Mouse (Mus musculus): ENCODE results near the gene Aebp2. TPM values are rescaled to one million over a fixed set of nuclear protein-coding genes. Genes with fewer than 3 reads are reported as not detected.
A peak's percentile ranks its signal among the peaks of the same experiment; 100 is the strongest.

The Aebp2 gene
- total and polyA plus RNA-seq, 2 experiments from 2014 or later = 5.2 to 14.8 TPM

DNA sequence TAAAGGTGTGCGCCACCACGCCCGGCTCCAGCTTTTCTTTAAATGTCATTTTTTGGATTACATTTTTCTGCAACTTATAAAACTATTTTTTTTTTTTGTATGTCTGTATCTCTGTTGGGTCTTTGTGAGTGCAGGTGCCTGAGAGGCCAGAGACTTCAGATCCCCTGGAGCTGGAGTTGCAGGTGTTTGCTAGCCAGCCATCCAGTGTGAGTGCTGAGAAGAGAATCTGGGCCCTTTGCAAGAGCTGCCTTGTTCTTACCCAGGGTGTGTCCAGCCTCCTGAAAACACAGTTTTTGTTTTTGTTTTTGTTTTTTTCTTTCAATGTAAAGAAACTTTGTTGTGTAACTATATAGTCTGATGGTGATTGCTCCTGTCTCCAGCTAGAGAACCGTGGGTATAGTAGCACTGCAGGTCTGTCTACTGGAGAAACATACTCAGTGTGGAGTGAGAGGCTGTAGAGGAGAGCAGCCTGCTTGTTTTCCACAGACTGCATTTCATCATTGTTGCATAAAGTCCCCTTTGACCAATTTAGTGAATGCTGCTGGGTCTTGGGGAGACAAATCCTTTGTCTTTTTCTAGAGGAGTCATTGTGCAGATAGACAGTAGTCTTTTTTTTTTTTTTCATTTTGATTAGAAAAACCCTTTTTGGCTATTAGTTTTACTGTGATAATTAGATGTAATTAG is 6.9 kb downstream of the Aebp2 start:
- H3K4me3 ChIP-seq (ENCODE audit: low read depth, low read length) = no peak overlapping the region
- TF ChIP-seq CTCF (IDR thresholded peaks at IDR 0.05; ENCODE audit: low read depth) (no peak), EP300 (IDR thresholded peaks at IDR 0.05; ENCODE audit: low read depth) (no peak)
- peaks cover 3% of the 10 kb centered on the region; the same call in 1 of the 2 replicates for H3K36me3 ChIP-seq (replicated peaks; ENCODE audit: control insufficient read depth, insufficient read depth, low read length)
- H3K9me3 ChIP-seq (replicated peaks; ENCODE audit: control insufficient read depth, low read length) = no peaks in the 10 kb centered on the region
- H3K4me2 ChIP-seq (ENCODE audit: low read depth, low read length) = no peak overlapping the region
- H3K27me3 ChIP-seq (ENCODE audit: control insufficient read depth, insufficient read depth, low read length) = no peaks in the 10 kb centered on the region
- no peak for DNase-seq (ENCODE audit: low spot score)
- peaks cover 20% of the 10 kb centered on the region for H3K4me1 ChIP-seq (ENCODE audit: control insufficient read depth, insufficient read depth)
- ATAC-seq (ENCODE audit: insufficient read depth, low read depth) = no peak
- no peak overlapping the region for H3K27ac ChIP-seq (ENCODE audit: low read depth)
- WGBS = 80% methylated on average over 4 of the region's 4 CpGs
- no peak overlapping the region for H3K9ac ChIP-seq (replicated peaks; ENCODE audit: low read depth, low read length)

DNA sequence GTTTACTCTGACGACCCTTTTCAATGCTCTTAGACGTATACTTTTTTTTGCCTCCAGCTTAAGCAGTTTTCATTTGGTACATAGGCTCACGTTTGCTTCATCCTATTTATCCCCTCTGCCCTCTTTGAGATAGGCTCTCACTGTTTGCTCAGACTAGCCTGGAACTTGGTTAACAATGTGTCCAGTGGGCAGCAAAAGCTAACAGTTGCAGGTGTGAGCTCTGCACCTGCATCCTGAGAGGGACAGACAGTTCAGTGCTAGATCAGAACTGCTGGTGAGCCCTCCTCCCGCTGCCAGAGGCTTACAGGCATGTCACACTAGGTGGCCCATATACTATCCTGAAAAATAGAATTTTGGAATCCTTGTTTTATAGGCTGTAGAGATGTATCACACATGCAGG is 7.8 kb downstream of the Aebp2 start:
- TF ChIP-seq CTCF (IDR thresholded peaks at IDR 0.05; ENCODE audit: low read depth) (no peak), EP300 (IDR thresholded peaks at IDR 0.05; ENCODE audit: low read depth) (no peak)
- ATAC-seq (ENCODE audit: insufficient read depth, low read depth) = no peak

DNA sequence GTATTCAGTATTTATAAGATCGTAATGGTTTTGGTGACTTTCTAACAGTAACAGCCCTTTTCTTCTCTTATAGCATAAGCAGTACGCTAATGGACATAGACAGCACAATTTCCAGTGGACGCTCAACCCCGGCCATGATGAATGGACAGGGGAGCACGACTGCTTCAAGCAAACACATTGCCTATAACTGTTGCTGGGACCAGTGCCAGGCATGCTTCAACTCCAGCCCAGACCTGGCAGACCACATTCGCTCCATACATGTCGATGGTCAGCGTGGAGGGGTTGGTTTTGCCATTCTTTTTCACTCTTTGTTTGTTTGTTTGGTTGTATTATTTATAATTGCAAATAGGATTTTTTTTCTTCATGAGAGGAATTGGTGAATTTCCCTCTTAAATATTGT is 11.2 kb downstream of the Aebp2 start:
- Histone ChIP-seq H3K9ac (replicated peaks; ENCODE audit: low read depth, low read length) (no peak overlapping the region), H3K4me1 (ENCODE audit: control insufficient read depth, insufficient read depth) (no peaks in the 10 kb centered on the region), H3K4me3 (ENCODE audit: low read depth, low read length) (no peak overlapping the region), H3K27ac (ENCODE audit: low read depth) (peak overlapping the region; percentile 25; the same call in 1 of the 2 replicates), H3K4me2 (ENCODE audit: low read depth, low read length) (no peak overlapping the region), H3K36me3 (replicated peaks; ENCODE audit: control insufficient read depth, insufficient read depth, low read length) (peaks cover 37% of the 10 kb centered on the region), H3K9me3 (replicated peaks; ENCODE audit: control insufficient read depth, low read length) (no peaks in the 10 kb centered on the region), H3K27me3 (ENCODE audit: control insufficient read depth, insufficient read depth, low read length) (no peaks in the 10 kb centered on the region)
- 49% methylated on average over 8 of the region's 8 CpGs for WGBS
- DNase-seq (ENCODE audit: low spot score) = no peak
- TF ChIP-seq EP300 (IDR thresholded peaks at IDR 0.05; ENCODE audit: low read depth) (no peak), CTCF (IDR thresholded peaks at IDR 0.05; ENCODE audit: low read depth) (no peak)
- ATAC-seq (ENCODE audit: insufficient read depth, low read depth) = no peak

More for the DNA sequence above, 7.8 kb downstream of the Aebp2 start:
- Histone ChIP-seq H3K9ac (replicated peaks; ENCODE audit: low read depth, low read length) (no peak overlapping the region), H3K27ac (ENCODE audit: low read depth) (no peak overlapping the region), H3K27me3 (ENCODE audit: control insufficient read depth, insufficient read depth, low read length) (no peaks in the 10 kb centered on the region), H3K4me3 (ENCODE audit: low read depth, low read length) (no peak overlapping the region), H3K4me1 (ENCODE audit: control insufficient read depth, insufficient read depth) (peaks cover 20% of the 10 kb centered on the region), H3K4me2 (ENCODE audit: low read depth, low read length) (no peak overlapping the region), H3K9me3 (replicated peaks; ENCODE audit: control insufficient read depth, low read length) (no peaks in the 10 kb centered on the region), H3K36me3 (replicated peaks; ENCODE audit: control insufficient read depth, insufficient read depth, low read length) (peaks cover 7% of the 10 kb centered on the region; the same call in 1 of the 2 replicates)
- WGBS = 76% methylated on average over 4 of the region's 4 CpGs
- DNase-seq (ENCODE audit: low spot score) = no peak

DNA sequence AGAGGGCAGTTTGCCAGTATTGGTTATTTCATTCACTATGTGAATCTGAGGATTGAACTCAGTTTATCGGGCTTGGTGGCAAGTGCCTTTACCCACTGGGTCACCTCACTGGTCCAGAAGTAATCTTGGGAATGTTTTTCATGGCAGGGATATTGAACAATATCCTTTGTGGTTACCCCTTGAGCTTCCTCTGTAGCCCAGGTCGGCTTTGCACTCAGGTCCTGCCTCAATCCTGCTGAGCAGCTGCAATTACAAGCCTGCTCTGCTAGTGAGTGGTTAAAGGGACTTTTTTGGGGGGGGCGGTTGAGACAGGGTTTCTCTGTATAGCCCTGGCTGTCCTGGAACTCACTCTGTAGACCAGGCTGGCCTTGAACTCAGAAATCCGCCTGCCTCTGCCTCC is 13.8 kb downstream of the Aebp2 start:
- Histone ChIP-seq H3K4me1 (ENCODE audit: control insufficient read depth, insufficient read depth) (no peaks in the 10 kb centered on the region), H3K27ac (ENCODE audit: low read depth) (no peak overlapping the region), H3K4me2 (ENCODE audit: low read depth, low read length) (no peak overlapping the region), H3K4me3 (ENCODE audit: low read depth, low read length) (no peak overlapping the region), H3K9ac (replicated peaks; ENCODE audit: low read depth, low read length) (no peak overlapping the region), H3K36me3 (replicated peaks; ENCODE audit: control insufficient read depth, insufficient read depth, low read length) (peaks cover 61% of the 10 kb centered on the region), H3K9me3 (replicated peaks; ENCODE audit: control insufficient read depth, low read length) (no peaks in the 10 kb centered on the region), H3K27me3 (ENCODE audit: control insufficient read depth, insufficient read depth, low read length) (no peaks in the 10 kb centered on the region)
- no peak for TF ChIP-seq CTCF (IDR thresholded peaks at IDR 0.05; ENCODE audit: low read depth)
- TF ChIP-seq EP300 (IDR thresholded peaks at IDR 0.05; ENCODE audit: low read depth) = no peak
- 89% methylated on average over 4 of the region's 4 CpGs for WGBS
- no peak for ATAC-seq (ENCODE audit: insufficient read depth, low read depth)
- no peak for DNase-seq (ENCODE audit: low spot score)

DNA sequence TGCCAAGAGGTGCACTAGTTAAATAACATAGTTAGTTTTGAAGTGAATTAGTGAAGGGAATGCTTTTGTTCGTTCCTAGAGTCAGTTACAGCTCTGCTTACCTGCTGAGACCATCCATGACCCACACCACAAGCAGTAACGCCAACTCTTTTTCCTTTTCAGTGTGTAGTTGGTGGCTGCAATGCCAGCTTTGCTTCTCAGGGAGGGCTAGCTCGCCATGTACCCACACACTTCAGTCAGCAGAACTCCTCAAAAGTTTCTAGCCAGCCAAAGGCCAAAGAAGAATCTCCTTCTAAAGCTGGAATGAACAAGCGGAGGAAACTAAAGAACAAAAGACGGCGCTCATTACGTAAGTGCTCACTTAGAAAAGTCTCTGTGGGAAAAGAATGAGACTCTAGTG is 19.5 kb downstream of the Aebp2 start:
- Histone ChIP-seq H3K4me3 (ENCODE audit: low read depth, low read length) (no peak overlapping the region), H3K9me3 (replicated peaks; ENCODE audit: control insufficient read depth, low read length) (no peaks in the 10 kb centered on the region), H3K27me3 (ENCODE audit: control insufficient read depth, insufficient read depth, low read length) (no peaks in the 10 kb centered on the region), H3K27ac (ENCODE audit: low read depth) (no peak overlapping the region), H3K36me3 (replicated peaks; ENCODE audit: control insufficient read depth, insufficient read depth, low read length) (peaks cover 75% of the 10 kb centered on the region), H3K4me1 (ENCODE audit: control insufficient read depth, insufficient read depth) (no peaks in the 10 kb centered on the region), H3K9ac (replicated peaks; ENCODE audit: low read depth, low read length) (no peak overlapping the region), H3K4me2 (ENCODE audit: low read depth, low read length) (no peak overlapping the region)
- DNase-seq (ENCODE audit: low spot score) (no peak), ATAC-seq (ENCODE audit: insufficient read depth, low read depth) (no peak)
- TF ChIP-seq EP300 (IDR thresholded peaks at IDR 0.05; ENCODE audit: low read depth) (no peak), CTCF (IDR thresholded peaks at IDR 0.05; ENCODE audit: low read depth) (no peak)
- WGBS = 94% methylated on average over 7 of the region's 7 CpGs

DNA sequence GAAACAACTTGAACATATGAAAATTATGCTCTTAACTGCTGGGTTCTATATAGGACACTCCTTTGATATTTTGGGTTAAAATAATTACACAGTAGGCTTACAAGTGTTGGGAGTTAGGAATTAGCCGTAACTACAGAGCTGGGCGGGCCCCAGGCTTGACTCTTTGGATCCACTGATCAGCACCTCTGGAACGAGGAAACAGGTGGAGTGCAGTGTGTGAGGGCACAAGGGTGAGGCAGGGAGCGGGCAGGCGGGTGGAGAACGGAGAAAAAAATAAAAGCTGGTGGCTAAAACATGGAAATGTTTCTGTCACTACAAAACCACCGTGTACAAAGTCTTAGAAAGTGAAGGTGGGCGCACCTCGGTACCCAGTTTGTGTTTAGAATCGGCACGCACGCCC is 20.2 kb downstream of the Aebp2 start:
- H3K36me3 ChIP-seq (replicated peaks; ENCODE audit: control insufficient read depth, insufficient read depth, low read length) = peaks cover 75% of the 10 kb centered on the region
- no peaks in the 10 kb centered on the region for H3K9me3 ChIP-seq (replicated peaks; ENCODE audit: control insufficient read depth, low read length)
- TF ChIP-seq EP300 (IDR thresholded peaks at IDR 0.05; ENCODE audit: low read depth) (no peak), CTCF (IDR thresholded peaks at IDR 0.05; ENCODE audit: low read depth) (no peak)
- H3K27me3 ChIP-seq (ENCODE audit: control insufficient read depth, insufficient read depth, low read length) = no peaks in the 10 kb centered on the region
- WGBS = 91% methylated on average over 12 of the region's 12 CpGs
- H3K4me1 ChIP-seq (ENCODE audit: control insufficient read depth, insufficient read depth) = no peaks in the 10 kb centered on the region
- no peak overlapping the region for H3K4me2 ChIP-seq (ENCODE audit: low read depth, low read length)
- no peak overlapping the region for H3K27ac ChIP-seq (ENCODE audit: low read depth)
- no peak overlapping the region for H3K9ac ChIP-seq (replicated peaks; ENCODE audit: low read depth, low read length)
- no peak for DNase-seq (ENCODE audit: low spot score)
- no peak overlapping the region for H3K4me3 ChIP-seq (ENCODE audit: low read depth, low read length)
- ATAC-seq (ENCODE audit: insufficient read depth, low read depth) = no peak

Measured in heart, postnatal 0 days (tissue).